Mouse (Mus musculus) midbrain, embryonic 13.5 days (tissue): ENCODE measurements around the gene Elmo3. TPM values are rescaled to one million over a fixed set of nuclear protein-coding genes. Genes with fewer than 3 reads are reported as not detected.

Experiments used
- ATAC-seq: fragments of 200-750 bp; cut with Nextera tagmentation; 2 replicates; pipeline ENCODE4 v1.8.0; 2017; ENCODE audit warnings: mild to moderate bottlenecking, moderate TSS enrichment, moderate library complexity
- H3K27ac ChIP-seq: fragments of 300-500 bp; sonication (generic); 2 replicates; pipeline ENCODE4 v1.5.1; 2015; ENCODE audit warnings: inconsistent platforms, mild to moderate bottlenecking, moderate library complexity
- H3K27me3 ChIP-seq: fragments of 300-500 bp; sonication (generic); 2 replicates; pipeline ENCODE4 v1.6.1; 2015; ENCODE audit warnings: mild to moderate bottlenecking, inconsistent platforms
- H3K36me3 ChIP-seq: fragments of 300-500 bp; sonication (generic); 2 replicates; pipeline ENCODE4 v1.6.1; 2015; ENCODE audit warnings: mild to moderate bottlenecking, inconsistent platforms
- H3K4me1 ChIP-seq: fragments of 300-500 bp; sonication (generic); replicated peaks from 2 replicates; pipeline ENCODE4 v1.6.1; 2015; ENCODE audit warnings: inconsistent platforms
- H3K4me2 ChIP-seq: fragments of 300-500 bp; sonication (generic); replicated peaks from 2 replicates; pipeline ENCODE4 v1.6.1; 2015; ENCODE audit warnings: moderate library complexity, mild to moderate bottlenecking, inconsistent platforms
- H3K4me3 ChIP-seq: fragments of 300-500 bp; sonication (generic); replicated peaks from 2 replicates; pipeline ENCODE4 v1.5.1; 2015; ENCODE audit warnings: mild to moderate bottlenecking, inconsistent platforms
- H3K9ac ChIP-seq: fragments of 300-500 bp; sonication (generic); replicated peaks from 2 replicates; pipeline ENCODE4 v1.6.1; 2015; ENCODE audit warnings: mild to moderate bottlenecking, inconsistent platforms
- H3K9me3 ChIP-seq: fragments of 300-500 bp; sonication (generic); 2 replicates; pipeline ENCODE4 v1.6.1; 2016; ENCODE audit warnings: mild to moderate bottlenecking, inconsistent platforms
- WGBS: fragments of 180-500 bp; shearing (Covaris S2); methylation state at CpG from one replicate; pipeline ENCODE4 v1.1.7; 2015; 5-methylcytosine and 5-hydroxymethylcytosine counted together
- polyA plus RNA-seq: library from polyadenylated mRNA; unstranded; fragments of >200 nt; fragmentation: Nextera tagmentation; extraction: Ambion mirVana; gene quantifications from 2 replicates; pipeline ENCODE4 v1.2.1, GENCODE M21; 2015

Gene Elmo3
- polyA plus RNA-seq, 1 experiment from 2014 or later: 0.97 TPM

- peaks cover 21% of the 10 kb centered on the region for H3K4me1 ChIP-seq
Observed at GRCm38 (mm10) chr8:105304325-105305210, 833 bp upstream of the Elmo3 start.

GRCm38 (mm10) chr8:105306146-105306691, 818 bp downstream of the Elmo3 start:
- 66% methylated on average over 5 of the region's 5 CpGs for whole genome bisulfite sequencing
- H3K36me3 ChIP-seq: peaks cover 82% of the 10 kb centered on the region
- H3K27ac ChIP-seq: no peak overlapping the region

More at GRCm38 (mm10) chr8:105304325-105305210, 833 bp upstream of the Elmo3 start:
- H3K4me2 ChIP-seq: no peak overlapping the region
- H3K36me3 ChIP-seq: peaks cover 86% of the 10 kb centered on the region
- H3K9ac ChIP-seq: no peak overlapping the region
- ATAC-seq: peak; percentile 12; the same call in 1 of the 2 replicates
- no peak overlapping the region for H3K4me3 ChIP-seq
- WGBS: 75% methylated on average over 9 of the region's 9 CpGs
- no peak overlapping the region; the same call in 1 of the 2 replicates for H3K27ac ChIP-seq
- no peaks in the 10 kb centered on the region for H3K9me3 ChIP-seq
- no peaks in the 10 kb centered on the region for H3K27me3 ChIP-seq

GRCm38 (mm10) chr8:105307670-105308069, 2.3 kb downstream of the Elmo3 start:
- H3K27ac ChIP-seq: no peak overlapping the region
- H3K4me3 ChIP-seq: no peak overlapping the region
- ATAC-seq: no peak
- H3K9ac ChIP-seq: no peak overlapping the region
- H3K4me1 ChIP-seq: peaks cover 21% of the 10 kb centered on the region
- peaks cover 83% of the 10 kb centered on the region for H3K36me3 ChIP-seq
- H3K9me3 ChIP-seq: no peaks in the 10 kb centered on the region
- H3K27me3 ChIP-seq: no peaks in the 10 kb centered on the region
- WGBS: 94% methylated on average over 13 of the region's 13 CpGs
- no peak overlapping the region for H3K4me2 ChIP-seq

More at GRCm38 (mm10) chr8:105306146-105306691, 818 bp downstream of the Elmo3 start:
- Histone ChIP-seq H3K27me3 (no peaks in the 10 kb centered on the region), H3K4me1 (peaks cover 21% of the 10 kb centered on the region), H3K4me3 (no peak overlapping the region), H3K9ac (peak overlapping the region; percentile 54; the same call in 1 of the 2 replicates), H3K9me3 (no peaks in the 10 kb centered on the region), H3K4me2 (peak overlapping the region; percentile 45)
- peak; percentile 4 for ATAC-seq

GRCm38 (mm10) chr8:105308428-105308827, 3.0 kb downstream of the Elmo3 start:
- H3K4me2 ChIP-seq: no peak overlapping the region
- no peak overlapping the region for H3K9ac ChIP-seq
- no peaks in the 10 kb centered on the region for H3K9me3 ChIP-seq
- no peak overlapping the region for H3K27ac ChIP-seq
- H3K4me3 ChIP-seq: no peak overlapping the region
- ATAC-seq: no peak
- H3K4me1 ChIP-seq: peaks cover 21% of the 10 kb centered on the region
- H3K36me3 ChIP-seq: peaks cover 83% of the 10 kb centered on the region
- WGBS: 93% methylated on average over 10 of the region's 10 CpGs
- H3K27me3 ChIP-seq: no peaks in the 10 kb centered on the region

- H3K27me3 ChIP-seq: no peaks in the 10 kb centered on the region
- no peak overlapping the region for H3K27ac ChIP-seq
- no peak overlapping the region for H3K9ac ChIP-seq
- H3K4me3 ChIP-seq: no peak overlapping the region
- peaks cover 20% of the 10 kb centered on the region for H3K4me1 ChIP-seq
- 83% methylated on average over 15 of the region's 15 CpGs for WGBS
- H3K4me2 ChIP-seq: no peak overlapping the region
- peaks cover 83% of the 10 kb centered on the region for H3K36me3 ChIP-seq
- no peaks in the 10 kb centered on the region for H3K9me3 ChIP-seq
- no peak for ATAC-seq
Observed at GRCm38 (mm10) chr8:105309142-105309847, 3.9 kb downstream of the Elmo3 start.

- Histone ChIP-seq H3K9ac (no peak overlapping the region), H3K4me3 (no peak overlapping the region), H3K27me3 (no peaks in the 10 kb centered on the region), H3K36me3 (peaks cover 84% of the 10 kb centered on the region), H3K4me2 (no peak overlapping the region), H3K9me3 (no peaks in the 10 kb centered on the region), H3K27ac (no peak overlapping the region), H3K4me1 (peaks cover 13% of the 10 kb centered on the region)
- no peak for ATAC-seq
- 88% methylated on average over 8 of the region's 8 CpGs for WGBS
Observed at GRCm38 (mm10) chr8:105310118-105310517, 4.7 kb downstream of the Elmo3 start.

- no peaks in the 10 kb centered on the region for H3K9me3 ChIP-seq
- H3K4me2 ChIP-seq: no peak overlapping the region
- no peak overlapping the region for H3K4me3 ChIP-seq
- H3K27me3 ChIP-seq: no peaks in the 10 kb centered on the region
- ATAC-seq: no peak
- no peak overlapping the region for H3K27ac ChIP-seq
- no peaks in the 10 kb centered on the region for H3K4me1 ChIP-seq
- H3K9ac ChIP-seq: no peak overlapping the region
- H3K36me3 ChIP-seq: peaks cover 96% of the 10 kb centered on the region
- WGBS: 87% methylated on average over 1 of the region's 1 CpGs
Observed at GRCm38 (mm10) chr8:105311718-105312117, 6.3 kb downstream of the Elmo3 start.

GRCm38 (mm10) chr8:105312891-105313481, 7.6 kb downstream of the Elmo3 start:
- Histone ChIP-seq H3K36me3 (peaks cover 95% of the 10 kb centered on the region), H3K4me2 (no peak overlapping the region), H3K27ac (no peak overlapping the region), H3K9me3 (no peaks in the 10 kb centered on the region), H3K4me3 (no peak overlapping the region), H3K9ac (no peak overlapping the region), H3K4me1 (no peaks in the 10 kb centered on the region), H3K27me3 (no peaks in the 10 kb centered on the region)
- 91% methylated on average over 8 of the region's 8 CpGs for WGBS
- ATAC-seq: no peak

- no peak overlapping the region for H3K4me3 ChIP-seq
- no peaks in the 10 kb centered on the region for H3K4me1 ChIP-seq
- no peaks in the 10 kb centered on the region for H3K9me3 ChIP-seq
- no peak overlapping the region for H3K9ac ChIP-seq
- H3K27ac ChIP-seq: no peak overlapping the region
- H3K36me3 ChIP-seq: peaks cover 95% of the 10 kb centered on the region
- no peak overlapping the region for H3K4me2 ChIP-seq
- H3K27me3 ChIP-seq: no peaks in the 10 kb centered on the region
- WGBS: 83% methylated on average over 9 of the region's 9 CpGs
- no peak for ATAC-seq
Observed at GRCm38 (mm10) chr8:105313622-105314402, 8.4 kb downstream of the Elmo3 start.

GRCm38 (mm10) chr8:105315073-105315769, 9.8 kb downstream of the Elmo3 start:
- H3K4me3 ChIP-seq: no peak overlapping the region
- ATAC-seq: no peak
- no peak overlapping the region for H3K27ac ChIP-seq
- no peak overlapping the region for H3K4me2 ChIP-seq
- no peak overlapping the region; the same call in 1 of the 2 replicates for H3K9ac ChIP-seq
- peaks cover 94% of the 10 kb centered on the region for H3K36me3 ChIP-seq
- H3K27me3 ChIP-seq: no peaks in the 10 kb centered on the region
- 91% methylated on average over 18 of the region's 18 CpGs for WGBS
- H3K9me3 ChIP-seq: no peaks in the 10 kb centered on the region
- no peaks in the 10 kb centered on the region for H3K4me1 ChIP-seq

- no peak overlapping the region for H3K4me3 ChIP-seq
- 88% methylated on average over 4 of the region's 4 CpGs for WGBS
- no peaks in the 10 kb centered on the region for H3K27me3 ChIP-seq
- H3K36me3 ChIP-seq: peaks cover 82% of the 10 kb centered on the region
- no peak for ATAC-seq
- H3K27ac ChIP-seq: no peak overlapping the region
- H3K4me1 ChIP-seq: no peaks in the 10 kb centered on the region
- no peaks in the 10 kb centered on the region for H3K9me3 ChIP-seq
- no peak overlapping the region for H3K4me2 ChIP-seq
- no peak overlapping the region for H3K9ac ChIP-seq
Observed at GRCm38 (mm10) chr8:105317941-105318340, 12.5 kb downstream of the Elmo3 start.
